Mouse (Mus musculus): Measurements from ENCODE around the gene Akr7a5.

- TF ChIP-seq CTCF (IDR thresholded peaks at IDR 0.05) (no peak), EP300 (IDR thresholded peaks at IDR 0.05) (no peak)
Observed at GRCm38 (mm10) chr4:139311707-139312106, 1.2 kb downstream of the Akr7a5 start.
